ENCODE assay signal across 9 mouse cellular contexts in the genomic region with DNA sequence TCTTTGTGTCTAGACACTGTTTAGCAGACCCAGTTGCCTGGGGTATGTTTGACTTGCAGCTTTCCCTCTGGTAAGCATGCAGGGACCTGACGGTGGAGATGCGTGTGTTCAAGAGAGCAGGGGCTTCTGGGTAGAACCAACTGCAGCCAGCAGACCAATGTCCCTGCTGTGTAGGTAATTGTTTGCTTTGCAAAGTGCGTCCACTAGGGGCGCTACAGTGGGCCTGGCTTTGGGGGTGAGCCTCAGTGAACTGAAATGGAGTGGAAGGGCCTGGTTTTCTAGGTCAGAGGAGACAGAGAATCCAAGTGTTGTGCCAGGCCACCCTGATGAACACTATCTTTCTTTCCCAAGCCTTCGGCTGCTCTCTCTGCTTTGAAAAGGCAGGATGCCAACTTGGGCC.
DNase-seq lines count a peak whose midpoint lies in the region; ATAC-seq and TF ChIP-seq lines count a peak whose summit lies in the region.
"Had no signal": no experiment of that assay in that cellular context is flagged by ENCODE, and none has a peak within 500 bp of the region (broad histone marks: within the 10 kb centered on the region; RNA-seq: fewer than 3 reads in every experiment).

No protein-coding gene starts in this region.

- peak; percentile 12 for DNase-seq in kidney, adult 18-20 months
- no peak for DNase-seq in kidney, postnatal 14 days
- DNase-seq in cerebellum, adult 18-20 months = peak; percentile 25 to 32
- DNase-seq in retina, postnatal 1 day = peak; percentile 82
- DNase-seq in ovary, postnatal 10 days (ENCODE audit: low spot score) = no peak
- no peak for DNase-seq in layer of hippocampus, adult 9-10 months (ENCODE audit: low spot score)

- no peak overlapping the region for H3K4me3 ChIP-seq in ES-Bruce4 (ENCODE audit: low read depth, low read length)
- no peak overlapping the region for H3K4me3 ChIP-seq in forebrain, embryonic 16.5 days (replicated peaks; ENCODE audit: low read length)

- H3K27me3 ChIP-seq in ES-Bruce4 (ENCODE audit: control insufficient read depth, insufficient read depth, low read length, poor library complexity, severe bottlenecking) = no peaks in the 10 kb centered on the region
- no peaks in the 10 kb centered on the region for H3K27me3 ChIP-seq in forebrain, embryonic 16.5 days (replicated peaks; ENCODE audit: control insufficient read depth, insufficient read depth, low read length)

- WGBS in forebrain, embryonic 16.5 days = 42% methylated on average over 5 of the region's 5 CpGs

- ATAC-seq in forebrain, embryonic 16.5 days = no peak

- H3K9ac ChIP-seq in ES-Bruce4 (ENCODE audit: low read depth, poor library complexity, severe bottlenecking) = no peak overlapping the region
- H3K9ac ChIP-seq in forebrain, embryonic 16.5 days (replicated peaks; ENCODE audit: low read depth, low read length) = no peak overlapping the region

- no peaks in the 10 kb centered on the region for H3K36me3 ChIP-seq in ES-Bruce4 (ENCODE audit: control insufficient read depth, insufficient read depth, low read length, poor library complexity, severe bottlenecking)
- H3K36me3 ChIP-seq in forebrain, embryonic 16.5 days (ENCODE audit: control insufficient read depth, insufficient read depth) = no peaks in the 10 kb centered on the region

- no peak overlapping the region for H3K27ac ChIP-seq in ES-Bruce4 (ENCODE audit: insufficient read depth, low read length)
- peak overlapping the region; percentile 21; the same call in 1 of the 2 replicates for H3K27ac ChIP-seq in forebrain, embryonic 16.5 days (ENCODE audit: low read length)
- H3K27ac ChIP-seq: macrophage had no signal

- H3K4me2 ChIP-seq in forebrain, embryonic 16.5 days (ENCODE audit: low read length) = no peak overlapping the region

- H3K9me3 ChIP-seq in ES-Bruce4 (replicated peaks; ENCODE audit: control insufficient read depth, insufficient read depth, low read length, poor library complexity, severe bottlenecking) = no peaks in the 10 kb centered on the region
- H3K9me3 ChIP-seq in forebrain, embryonic 16.5 days (ENCODE audit: control insufficient read depth, low read length) = peaks cover 4% of the 10 kb centered on the region; the same call in 1 of the 2 replicates

- no peaks in the 10 kb centered on the region for H3K4me1 ChIP-seq in ES-Bruce4 (ENCODE audit: control insufficient read depth, insufficient read depth, low read length)
- peaks cover 32% of the 10 kb centered on the region for H3K4me1 ChIP-seq in forebrain, embryonic 16.5 days (replicated peaks; ENCODE audit: control insufficient read depth, insufficient read depth, low read length)

- peak; percentile 84 for TF ChIP-seq CTCF in ES-Bruce4 (IDR thresholded peaks at IDR 0.05; ENCODE audit: low read depth, low read length)

- TF ChIP-seq EP300 in ES-Bruce4 (IDR thresholded peaks at IDR 0.05; ENCODE audit: insufficient read depth, low read depth, low read length) = no peak

- no peak for TF ChIP-seq POLR2A in ES-Bruce4 (IDR thresholded peaks at IDR 0.05; ENCODE audit: insufficient read depth, low read length)

Comparison
In these comparisons a context has a peak if more than half of its experiments do, and no peak if none do; other contexts are left out.
1. DNase-seq: peak in kidney, adult 18-20 months (single experiment), cerebellum, adult 18-20 months (2 of 2) and retina, postnatal 1 day (single experiment); none in kidney, postnatal 14 days (single experiment), ovary, postnatal 10 days (single experiment) and layer of hippocampus, adult 9-10 months (single experiment).